Mouse (Mus musculus) T-helper 2 cell (primary cell): ENCODE results near the gene Fmc1.
"Not testable (repeated sequence)": the region's sequence is repeated elsewhere in the genome, so short reads cannot be mapped to it uniquely, and the experiment has no call there.

Experiments
- in situ Hi-C: fragments of 300-600 bp; cut with MboI, MseI; formaldehyde crosslinking; loops from one replicate; pipeline ENCODE4 v1.15.1; 2025; ENCODE audit warnings: high pct_unique_total_duplicates

Gene Fmc1

GRCm38 (mm10) chr6:38533428-38534405, at the start of gene Fmc1:
Fmc1 (plus strand) TSS chr6:38533502.
- in situ Hi-C loops = no loop called here

- in situ Hi-C loops = no loop called here
Observed at GRCm38 (mm10) chr6:38492550-38492949, 40.8 kb upstream of the Fmc1 start.

DNA sequence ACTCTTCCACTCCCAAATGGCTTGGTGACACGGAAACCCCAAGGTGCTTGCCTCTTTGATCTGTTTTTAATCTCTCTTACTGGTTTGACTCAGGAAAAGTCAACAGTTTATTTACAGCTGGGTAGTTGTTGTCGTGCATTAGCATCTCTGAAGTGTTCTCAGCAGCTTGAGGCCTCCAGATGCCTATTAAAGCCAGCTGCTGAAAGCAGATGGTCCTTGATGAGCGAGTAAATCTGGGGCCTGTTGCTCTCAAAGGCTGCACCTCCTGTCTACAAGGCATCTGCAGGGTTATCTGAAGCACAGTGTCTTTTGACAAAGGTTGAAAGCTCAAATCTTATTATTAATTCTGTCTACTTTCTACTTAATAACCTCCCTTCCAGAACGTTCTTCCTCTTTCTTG, 37.7 kb upstream of the Fmc1 start:
- in situ Hi-C loops = no loop called here

- in situ Hi-C loops = no loop called here
Observed at GRCm38 (mm10) chr6:38512096-38512495, 21.2 kb upstream of the Fmc1 start.

DNA sequence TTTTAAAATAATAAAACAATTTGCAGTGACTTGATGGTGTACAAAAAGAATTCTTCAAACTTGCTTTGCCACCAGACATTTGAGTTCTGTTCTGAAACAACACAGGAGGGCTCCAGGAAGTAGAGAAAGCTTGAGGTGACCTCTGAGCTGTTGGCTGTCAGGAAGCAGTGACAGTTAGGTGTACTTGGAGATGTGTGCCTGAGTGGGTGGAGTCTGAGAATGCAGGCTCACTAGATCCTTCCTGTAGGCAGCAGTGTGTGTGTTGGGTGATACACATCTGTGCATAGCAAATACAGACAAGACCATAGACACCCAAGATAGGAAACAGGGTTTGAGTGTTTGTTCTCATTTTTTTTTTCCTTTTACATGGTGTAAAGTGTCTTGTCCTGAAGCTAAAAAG, 20.5 kb upstream of the Fmc1 start:
- in situ Hi-C loops = no loop called here

DNA sequence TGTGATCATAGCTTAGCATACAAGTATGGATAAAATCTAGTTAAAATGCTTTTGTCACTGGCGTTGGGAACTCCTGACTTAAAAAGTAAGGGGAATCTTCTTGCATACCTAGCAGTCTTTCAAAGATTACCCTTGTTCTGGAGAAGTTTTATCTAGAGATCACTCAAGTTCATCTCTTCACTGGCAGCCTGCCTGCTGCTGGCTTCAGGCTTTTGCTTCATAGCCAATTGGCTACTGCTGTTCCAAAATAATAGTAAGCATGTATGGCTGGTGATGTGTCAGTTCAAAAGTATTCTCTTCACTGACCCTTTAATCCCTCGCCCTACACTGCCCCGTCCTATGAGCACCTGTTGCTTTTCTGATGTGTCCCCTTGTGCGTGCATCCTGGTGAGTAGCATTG, 18.1 kb upstream of the Fmc1 start:
- in situ Hi-C loops = no loop called here

DNA sequence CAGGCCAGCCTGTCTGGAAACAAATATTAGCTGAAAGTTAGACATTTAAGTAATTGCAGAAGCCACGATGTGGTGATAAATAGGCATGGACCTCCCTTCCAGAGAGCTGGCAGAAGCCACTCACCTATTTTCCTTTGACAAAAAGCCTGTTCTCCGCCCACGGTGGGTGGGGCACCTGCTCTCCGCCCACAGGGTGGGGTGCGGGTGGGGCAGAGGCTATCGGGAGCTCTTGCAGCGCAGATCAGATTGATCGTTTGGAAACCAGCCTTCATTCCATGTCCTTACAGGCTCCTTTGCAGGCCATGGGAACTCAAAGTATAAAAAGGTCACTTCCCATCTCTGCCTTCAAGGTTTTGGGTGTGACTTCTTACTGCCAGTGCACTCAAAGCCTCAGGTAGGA, 9.5 kb upstream of the Fmc1 start:
- in situ Hi-C loops = loop anchor here (5.0 kb wide), 1 partner anchor 42 kb away; no protein-coding TSS in a partner anchor

- in situ Hi-C loops = no loop called here
Observed at GRCm38 (mm10) chr6:38531211-38531820, 2.0 kb upstream of the Fmc1 start.

DNA sequence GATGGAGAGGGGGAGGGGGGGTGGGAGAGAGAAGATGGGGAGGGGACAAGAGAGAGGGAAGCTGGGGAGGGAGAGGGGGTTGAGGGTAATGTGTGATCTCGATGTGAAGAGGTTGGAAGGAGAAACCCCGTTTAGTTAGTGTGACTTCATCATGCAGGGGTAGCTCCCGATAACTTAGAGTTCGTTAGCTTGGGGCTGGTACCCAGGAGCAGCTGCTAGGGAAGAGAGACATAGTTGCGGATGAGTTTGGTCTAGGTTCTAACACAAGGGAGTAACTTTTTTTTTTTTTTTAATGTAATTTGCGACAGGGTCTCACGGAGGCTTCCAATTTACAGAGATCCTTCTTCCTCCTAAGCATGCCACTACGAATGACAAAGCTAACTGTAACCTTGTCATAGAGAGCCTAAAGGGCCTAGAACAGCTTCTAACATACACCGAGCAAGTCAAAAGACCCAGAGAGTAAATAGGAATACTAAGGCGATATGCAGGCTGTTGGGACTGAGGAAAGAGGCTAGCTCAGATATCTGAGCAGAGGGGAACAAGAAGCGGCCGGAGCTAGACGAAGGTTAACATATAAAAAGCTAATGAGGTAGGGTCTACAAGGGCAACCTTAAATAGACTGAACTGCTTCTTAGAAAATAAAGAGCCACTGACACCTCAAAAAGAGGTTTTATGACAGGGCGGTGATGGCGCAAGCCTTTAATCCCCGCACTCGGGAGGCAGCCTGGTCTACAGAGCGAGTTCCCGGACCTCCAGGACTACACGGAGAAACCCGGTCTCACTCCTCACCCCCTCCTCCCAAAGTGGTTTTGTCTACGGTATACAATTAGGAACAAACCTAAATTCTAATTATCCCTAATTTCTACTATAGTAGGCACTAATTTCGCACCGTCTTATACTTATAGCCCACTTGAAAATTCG, 542 bp upstream of the Fmc1 start:
- in situ Hi-C loops = no loop called here

DNA sequence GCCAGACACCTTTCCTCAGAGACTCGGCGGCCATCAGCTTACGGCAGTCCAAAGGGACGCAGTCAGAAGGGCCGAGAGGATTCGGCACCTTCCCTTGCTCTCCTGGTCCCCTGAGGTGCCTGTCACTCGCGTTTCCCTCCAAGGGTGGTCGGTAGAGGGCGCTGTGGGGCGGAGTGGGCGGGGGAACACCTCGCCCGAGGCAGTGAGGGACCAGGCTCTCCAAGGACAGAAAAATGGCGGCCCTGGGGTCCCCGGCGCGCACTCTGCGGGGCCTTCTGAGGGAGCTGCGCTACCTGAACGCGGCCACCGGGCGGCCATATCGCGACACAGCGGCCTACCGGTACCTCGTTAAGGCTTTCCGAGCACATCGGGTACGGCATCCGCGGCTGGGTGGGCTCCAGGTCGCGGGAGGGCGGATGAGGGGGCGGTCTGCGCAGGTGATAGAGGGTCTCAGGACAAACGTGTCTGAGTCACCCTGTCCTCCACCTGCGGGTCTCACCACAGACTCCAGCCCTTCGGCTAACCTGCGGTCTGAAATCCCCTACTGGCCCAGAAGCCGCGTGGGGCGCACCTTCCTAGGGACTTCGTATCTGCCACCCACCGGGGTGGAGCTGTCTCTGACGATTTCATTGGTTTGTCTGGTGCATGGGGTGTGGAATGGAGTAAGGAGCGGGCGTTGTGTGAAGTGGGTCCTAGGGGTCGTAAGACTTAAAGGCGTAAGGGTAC, 1.5 kb downstream of the Fmc1 start:
- in situ Hi-C loops = no loop called here

- in situ Hi-C loops = no loop called here
Observed at GRCm38 (mm10) chr6:38535366-38535690, 2.0 kb downstream of the Fmc1 start.

GRCm38 (mm10) chr6:38535788-38536187, 2.5 kb downstream of the Fmc1 start:
- in situ Hi-C loops = no loop called here

- in situ Hi-C loops = not testable (repeated sequence)
Observed at GRCm38 (mm10) chr6:38544141-38544540, 10.8 kb downstream of the Fmc1 start.

GRCm38 (mm10) chr6:38547005-38547404, 13.7 kb downstream of the Fmc1 start:
- in situ Hi-C loops = not testable (repeated sequence)

DNA sequence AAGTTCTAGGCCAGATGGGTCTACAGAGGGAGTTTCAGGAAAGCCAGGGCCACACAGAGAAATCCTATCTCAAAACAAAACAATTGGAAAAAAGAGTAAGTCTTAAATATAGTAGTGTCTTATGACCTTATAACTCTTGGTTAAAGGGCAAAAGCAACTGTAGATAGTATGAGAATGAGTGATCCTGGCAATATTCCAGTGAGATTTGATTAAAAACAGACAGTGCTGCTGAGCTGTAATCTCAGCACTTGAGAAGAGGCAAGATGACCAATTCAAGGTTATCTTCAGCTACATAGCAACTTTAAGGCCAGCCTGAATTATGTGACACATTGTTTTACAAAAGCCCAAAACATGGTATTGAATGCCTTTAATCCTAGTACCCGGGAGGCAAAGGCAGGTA, 14.4 kb downstream of the Fmc1 start:
- in situ Hi-C loops = no loop called here

DNA sequence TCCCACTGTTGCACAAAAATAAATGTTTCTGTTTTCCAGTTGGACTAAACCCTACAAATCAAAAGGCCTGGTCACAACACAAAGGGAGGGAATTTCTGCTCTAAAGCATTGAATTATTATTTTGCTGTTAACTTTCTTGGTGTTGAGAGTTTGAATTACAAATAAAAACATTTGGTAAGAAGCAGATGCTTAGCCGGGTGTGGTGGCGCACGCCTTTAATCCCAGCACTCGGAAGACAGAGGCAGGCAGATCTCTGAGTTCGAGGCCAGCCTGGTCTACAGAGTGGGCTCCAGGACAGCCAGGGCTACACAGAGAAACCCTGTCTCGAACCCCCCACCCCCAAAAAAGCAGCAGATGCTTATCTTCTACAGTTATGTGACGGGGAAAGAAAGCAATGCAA, 15.3 kb downstream of the Fmc1 start:
- in situ Hi-C loops = not testable (repeated sequence)

GRCm38 (mm10) chr6:38549840-38550239, 16.5 kb downstream of the Fmc1 start:
- in situ Hi-C loops = not testable (repeated sequence)

GRCm38 (mm10) chr6:38550250-38551061, 17.2 kb downstream of the Fmc1 start:
- in situ Hi-C loops = no loop called here

- in situ Hi-C loops = no loop called here
Observed at GRCm38 (mm10) chr6:38551062-38551988, 18.0 kb downstream of the Fmc1 start, which contains the start of gene Luc7l2. Luc7l2 (plus strand) TSS chr6:38551334.
